Mouse (Mus musculus) forebrain, embryonic 13.5 days (tissue): ENCODE results near the gene Borcs6. TPM values are rescaled to one million over a fixed set of nuclear protein-coding genes. Genes with fewer than 3 reads are reported as not detected.

Experiments used
- ATAC-seq: fragments of 200-750 bp; cut with Nextera tagmentation; 2 replicates; pipeline ENCODE4 v1.8.0; 2017
- H3K27ac ChIP-seq: fragments of 300-500 bp; sonication (generic); 2 replicates; pipeline ENCODE4 v1.5.1; 2015; ENCODE audit warnings: inconsistent platforms, mild to moderate bottlenecking, moderate library complexity
- H3K27me3 ChIP-seq: fragments of 300-500 bp; sonication (generic); 2 replicates; pipeline ENCODE4 v1.6.1; 2015; ENCODE audit warnings: mild to moderate bottlenecking, inconsistent platforms
- H3K36me3 ChIP-seq: fragments of 300-500 bp; sonication (generic); 2 replicates; pipeline ENCODE4 v1.6.1; 2015; ENCODE audit warnings: mild to moderate bottlenecking, inconsistent platforms; ENCODE audit not compliant: poor library complexity, severe bottlenecking
- H3K4me1 ChIP-seq: fragments of 300-500 bp; sonication (generic); 2 replicates; pipeline ENCODE4 v1.6.1; 2015; ENCODE audit warnings: inconsistent platforms
- H3K4me2 ChIP-seq: fragments of 300-500 bp; sonication (generic); 2 replicates; pipeline ENCODE4 v1.6.1; 2015; ENCODE audit warnings: inconsistent platforms, mild to moderate bottlenecking, moderate library complexity
- H3K4me3 ChIP-seq: fragments of 300-500 bp; sonication (generic); 2 replicates; pipeline ENCODE4 v1.5.1; 2015; ENCODE audit warnings: mild to moderate bottlenecking, inconsistent platforms
- H3K9ac ChIP-seq: fragments of 300-500 bp; sonication (generic); 2 replicates; pipeline ENCODE4 v1.6.1; 2015; ENCODE audit warnings: mild to moderate bottlenecking, inconsistent platforms
- H3K9me3 ChIP-seq: fragments of 300-500 bp; sonication (generic); replicated peaks from 2 replicates; pipeline ENCODE4 v1.6.1; 2016; ENCODE audit warnings: inconsistent platforms
- WGBS: fragments of 180-500 bp; shearing (Covaris S2); methylation state at CpG from one replicate; pipeline ENCODE4 v1.1.7; 2015; 5-methylcytosine and 5-hydroxymethylcytosine counted together
- polyA plus RNA-seq: library from polyadenylated mRNA; unstranded; fragments of >200 nt; fragmentation: Nextera tagmentation; extraction: Ambion mirVana; gene quantifications from 2 replicates; pipeline ENCODE4 v1.2.1, GENCODE M21; 2015

The Borcs6 gene
- polyA plus RNA-seq, 1 experiment from 2014 or later = 6.6 TPM

- Histone ChIP-seq H3K9me3 (no peaks in the 10 kb centered on the region), H3K4me2 (no peak overlapping the region), H3K36me3 (peaks cover 53% of the 10 kb centered on the region), H3K27ac (no peak overlapping the region), H3K27me3 (peaks cover 3% of the 10 kb centered on the region), H3K4me1 (0 out of 2 replicates have a peak, but pooled peaks cover 6% of the 10 kb centered on the region), H3K9ac (no peak overlapping the region), H3K4me3 (no peak overlapping the region)
- no peak for ATAC-seq
- 78% methylated on average over 13 of the region's 13 CpGs for WGBS
Observed at GRCm38 (mm10) chr11:69109032-69109900, 49.7 kb downstream of the Borcs6 start.

GRCm38 (mm10) chr11:69110319-69111046 lies 51.0 kb downstream of the Borcs6 start:
- H3K9ac ChIP-seq = peak overlapping the region; percentile 58
- H3K4me3 ChIP-seq = peak overlapping the region; percentile 48
- peaks cover 6% of the 10 kb centered on the region for H3K27me3 ChIP-seq
- H3K9me3 ChIP-seq = no peaks in the 10 kb centered on the region
- WGBS = under 1% methylated on average over 30 of the region's 30 CpGs
- H3K36me3 ChIP-seq = peaks cover 41% of the 10 kb centered on the region
- H3K4me1 ChIP-seq = 0 out of 2 replicates have a peak, but pooled peaks cover 6% of the 10 kb centered on the region
- ATAC-seq = peak; percentile 77
- no peak overlapping the region for H3K27ac ChIP-seq
- H3K4me2 ChIP-seq = peak overlapping the region; percentile 60

Other genes starting within 250 kb of the Borcs6 start
- gene Ndel1, start 187.9 kb upstream of the Borcs6 start, polyA plus RNA-seq = 67.7 and 70.8 TPM in 2 replicates
- 0.08 TPM in 1 of 2 replicates, not detected in the other for gene Rnf222, start 171.2 kb upstream of the Borcs6 start, polyA plus RNA-seq
- gene Rpl26, start 158.1 kb upstream of the Borcs6 start, polyA plus RNA-seq = 787 and 887 TPM in 2 replicates
- gene Odf4, start 132.6 kb upstream of the Borcs6 start, polyA plus RNA-seq = 0.23 TPM in 1 of 2 replicates, not detected in the other
- gene Arhgef15, start 102.2 kb upstream of the Borcs6 start, polyA plus RNA-seq = 5.9 and 6.8 TPM in 2 replicates
- 1.2 and 1.4 TPM in 2 replicates for gene Slc25a35, start 91.6 kb upstream of the Borcs6 start, polyA plus RNA-seq
- gene Rangrf, start 84.5 kb upstream of the Borcs6 start, polyA plus RNA-seq = 46.8 and 49.3 TPM in 2 replicates
- 34.9 and 37.7 TPM in 2 replicates for gene Pfas, start 51.3 kb upstream of the Borcs6 start, polyA plus RNA-seq
- 55.6 and 67.4 TPM in 2 replicates for gene Ctc1, start 43.8 kb upstream of the Borcs6 start, polyA plus RNA-seq
- gene Aurkb, start 14.1 kb upstream of the Borcs6 start, polyA plus RNA-seq = 143 and 149 TPM in 2 replicates
- gene Tmem107, start 11.1 kb downstream of the Borcs6 start, polyA plus RNA-seq = 55.1 and 57.2 TPM in 2 replicates
- 110 and 124 TPM in 2 replicates for gene Vamp2, start 28.8 kb downstream of the Borcs6 start, polyA plus RNA-seq
- gene Per1, start 35.5 kb downstream of the Borcs6 start, polyA plus RNA-seq = 6.0 and 6.4 TPM in 2 replicates
- gene Hes7, start 60.7 kb downstream of the Borcs6 start, polyA plus RNA-seq = 0.12 and 0.21 TPM in 2 replicates
- gene 9130213A22Rik, start 62.9 kb downstream of the Borcs6 start, polyA plus RNA-seq = 0.21 and 0.34 TPM in 2 replicates
- gene Aloxe3, start 66.2 kb downstream of the Borcs6 start, polyA plus RNA-seq = 1.5 TPM in 1 of 2 replicates, not detected in the other
- not detected in 2 replicates for gene Alox12b, start 97.3 kb downstream of the Borcs6 start, polyA plus RNA-seq
- gene Alox8, start 138.1 kb downstream of the Borcs6 start, polyA plus RNA-seq = not detected in 2 replicates
- 0.18 and 0.29 TPM in 2 replicates for gene Gucy2e, start 177.3 kb downstream of the Borcs6 start, polyA plus RNA-seq